Mouse (Mus musculus) heart, embryonic 12.5 days (tissue): ENCODE measurements around the gene Aff4. TPM values are rescaled to one million over a fixed set of nuclear protein-coding genes. Genes with fewer than 3 reads are reported as not detected.
"Not testable (repeated sequence)": the region's sequence is repeated elsewhere in the genome, so short reads cannot be mapped to it uniquely, and the experiment has no call there.

Experiments
- ATAC-seq: fragments of 200-750 bp; cut with Nextera tagmentation; 2 replicates; pipeline ENCODE4 v1.8.0; 2017; ENCODE audit warnings: moderate TSS enrichment, moderate library complexity; ENCODE audit not compliant: insufficient number of reproducible peaks, low FRiP score
- H3K27ac ChIP-seq: fragments of 300-500 bp; sonication (generic); 2 replicates; pipeline ENCODE4 v1.5.1; 2016; ENCODE audit warnings: mild to moderate bottlenecking, moderate library complexity; ENCODE audit not compliant: poor library complexity, severe bottlenecking
- H3K27me3 ChIP-seq: fragments of 300-500 bp; sonication (generic); replicated peaks from 2 replicates; pipeline ENCODE4 v1.6.1; 2016; ENCODE audit warnings: mild to moderate bottlenecking, moderate library complexity
- H3K36me3 ChIP-seq: fragments of 300-500 bp; sonication (generic); 2 replicates; pipeline ENCODE4 v1.6.1; 2016; ENCODE audit warnings: mild to moderate bottlenecking, moderate library complexity
- H3K4me1 ChIP-seq: fragments of 300-500 bp; sonication (generic); replicated peaks from 2 replicates; pipeline ENCODE4 v1.6.1; 2016; ENCODE audit warnings: mild to moderate bottlenecking
- H3K4me2 ChIP-seq: fragments of 300-500 bp; sonication (generic); 2 replicates; pipeline ENCODE4 v1.6.1; 2016; ENCODE audit warnings: mild to moderate bottlenecking, moderate library complexity
- H3K4me3 ChIP-seq: fragments of 300-500 bp; sonication (generic); 2 replicates; pipeline ENCODE4 v1.5.1; 2016; ENCODE audit warnings: mild to moderate bottlenecking
- H3K9ac ChIP-seq: fragments of 300-500 bp; sonication (generic); 2 replicates; pipeline ENCODE4 v1.6.1; 2016; ENCODE audit warnings: mild to moderate bottlenecking, moderate library complexity
- H3K9me3 ChIP-seq: fragments of 300-500 bp; sonication (generic); replicated peaks from 2 replicates; pipeline ENCODE4 v1.6.1; 2016; ENCODE audit warnings: mild to moderate bottlenecking, moderate library complexity
- WGBS: fragments of 180-500 bp; shearing (Covaris S2); methylation state at CpG from one replicate; pipeline ENCODE4 v1.1.7; 2016; 5-methylcytosine and 5-hydroxymethylcytosine counted together
- polyA plus RNA-seq: library from polyadenylated mRNA; unstranded; fragments of >200 nt; fragmentation: Nextera tagmentation; extraction: Ambion mirVana; gene quantifications from 2 replicates; pipeline ENCODE4 v1.2.1, GENCODE M21; 2016

Aff4 gene
- polyA plus RNA-seq, 1 experiment from 2014 or later, result 53.0 TPM

DNA sequence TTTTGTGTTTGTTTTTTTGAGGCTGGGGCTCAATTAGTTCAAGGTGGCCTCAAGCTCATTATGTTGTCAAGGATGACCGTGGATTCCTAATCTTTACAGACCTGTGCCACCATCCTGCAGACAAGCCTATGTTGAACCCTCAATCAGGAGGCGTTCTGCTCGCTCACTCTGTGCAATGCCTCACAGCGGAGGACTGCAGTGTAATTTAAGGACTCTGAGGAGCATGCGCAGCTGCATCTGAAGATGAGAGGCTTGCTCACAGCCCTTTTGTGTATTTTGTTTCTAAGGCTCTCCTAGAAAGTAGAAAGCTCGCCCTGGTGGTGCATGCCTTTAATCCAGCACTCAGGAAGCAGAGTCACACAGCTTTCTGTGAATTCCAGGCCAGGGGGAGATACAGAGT is 33.6 kb upstream of the Aff4 start:
- no peak overlapping the region for H3K27ac ChIP-seq
- H3K9me3 ChIP-seq, result no peaks in the 10 kb centered on the region
- no peak for ATAC-seq
- H3K27me3 ChIP-seq, result no peaks in the 10 kb centered on the region
- 57% methylated on average over 6 of the region's 6 CpGs for WGBS
- no peaks in the 10 kb centered on the region for H3K36me3 ChIP-seq
- no peak overlapping the region for H3K9ac ChIP-seq
- no peak overlapping the region for H3K4me3 ChIP-seq
- H3K4me1 ChIP-seq, result peaks cover 3% of the 10 kb centered on the region; the same call in 1 of the 2 replicates
- no peak overlapping the region for H3K4me2 ChIP-seq

DNA sequence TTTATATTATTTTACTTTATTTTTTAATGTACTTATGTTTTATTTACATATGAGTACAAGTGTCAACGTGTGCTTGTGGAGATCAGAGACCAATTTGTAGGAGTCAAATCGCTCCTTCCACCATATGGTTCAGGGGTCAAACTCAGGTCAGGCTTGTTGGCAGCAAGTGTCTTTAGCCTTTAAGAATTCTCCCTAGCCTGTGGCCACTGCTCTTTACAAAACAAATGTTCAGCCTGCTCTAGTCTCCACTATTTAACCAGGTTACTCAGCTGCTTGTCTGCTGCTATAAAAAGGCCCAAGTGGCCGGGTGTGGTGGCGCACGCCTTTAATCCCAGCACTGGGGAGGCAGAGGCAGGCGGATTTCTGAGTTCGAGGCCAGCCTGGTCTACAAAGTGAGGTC is 32.6 kb upstream of the Aff4 start:
- H3K36me3 ChIP-seq, result no peaks in the 10 kb centered on the region
- no peaks in the 10 kb centered on the region for H3K9me3 ChIP-seq
- no peak overlapping the region for H3K27ac ChIP-seq
- WGBS, result 79% methylated on average over 7 of the region's 7 CpGs
- no peaks in the 10 kb centered on the region for H3K27me3 ChIP-seq
- no peak overlapping the region for H3K9ac ChIP-seq
- no peak overlapping the region for H3K4me2 ChIP-seq
- peaks cover 3% of the 10 kb centered on the region; the same call in 1 of the 2 replicates for H3K4me1 ChIP-seq
- no peak overlapping the region for H3K4me3 ChIP-seq
- no peak for ATAC-seq

DNA sequence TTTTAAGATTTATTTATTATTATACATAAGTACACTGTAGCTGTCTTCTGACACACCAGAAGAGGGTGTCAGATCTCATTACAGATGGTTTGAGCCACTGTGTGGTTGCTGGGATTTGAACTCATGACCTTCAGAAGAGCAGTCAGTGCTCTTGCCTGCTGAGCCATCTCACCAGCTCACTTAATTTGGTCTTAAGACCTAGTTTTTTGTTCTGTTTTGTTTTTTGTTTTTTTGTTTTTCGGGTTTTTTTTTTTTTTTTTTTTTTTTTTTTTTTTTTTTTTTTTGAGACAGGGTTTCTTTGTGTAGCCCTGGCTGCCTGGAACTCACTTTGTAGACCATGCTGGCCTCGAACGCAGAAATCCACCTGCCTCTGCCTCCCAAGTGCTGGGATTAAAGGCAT is 32.1 kb upstream of the Aff4 start:
- H3K9ac ChIP-seq, H3K4me3 ChIP-seq, H3K27me3 ChIP-seq, H3K4me1 ChIP-seq, ATAC-seq, H3K4me2 ChIP-seq, H3K36me3 ChIP-seq, H3K27ac ChIP-seq, H3K9me3 ChIP-seq: not testable (repeated sequence)
- WGBS, result 88% methylated on average over 3 of the region's 3 CpGs

DNA sequence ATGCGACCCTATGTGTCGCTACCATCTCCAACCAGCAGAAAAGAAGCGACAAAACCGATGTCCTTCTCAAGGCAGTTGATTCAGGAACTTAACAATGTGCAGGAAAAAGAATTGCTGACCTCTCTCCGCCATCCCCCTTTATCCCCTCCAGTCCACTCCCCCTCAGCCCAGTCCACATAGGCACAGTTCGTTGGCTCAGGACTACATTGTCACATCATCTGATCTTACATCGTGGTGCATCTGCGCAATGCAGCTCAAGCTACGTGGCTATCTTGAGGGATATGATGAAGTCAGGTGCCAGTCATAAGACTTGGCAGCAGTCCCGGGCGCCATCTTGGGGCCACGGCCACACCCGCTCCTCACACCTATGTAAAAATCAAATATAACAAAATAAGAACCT is 30.8 kb upstream of the Aff4 start:
- H3K4me1 ChIP-seq, H3K27ac ChIP-seq, H3K4me3 ChIP-seq, H3K9me3 ChIP-seq, H3K36me3 ChIP-seq, H3K27me3 ChIP-seq, ATAC-seq, H3K4me2 ChIP-seq, H3K9ac ChIP-seq: not testable (repeated sequence)
- 86% methylated on average over 13 of the region's 13 CpGs for WGBS

DNA sequence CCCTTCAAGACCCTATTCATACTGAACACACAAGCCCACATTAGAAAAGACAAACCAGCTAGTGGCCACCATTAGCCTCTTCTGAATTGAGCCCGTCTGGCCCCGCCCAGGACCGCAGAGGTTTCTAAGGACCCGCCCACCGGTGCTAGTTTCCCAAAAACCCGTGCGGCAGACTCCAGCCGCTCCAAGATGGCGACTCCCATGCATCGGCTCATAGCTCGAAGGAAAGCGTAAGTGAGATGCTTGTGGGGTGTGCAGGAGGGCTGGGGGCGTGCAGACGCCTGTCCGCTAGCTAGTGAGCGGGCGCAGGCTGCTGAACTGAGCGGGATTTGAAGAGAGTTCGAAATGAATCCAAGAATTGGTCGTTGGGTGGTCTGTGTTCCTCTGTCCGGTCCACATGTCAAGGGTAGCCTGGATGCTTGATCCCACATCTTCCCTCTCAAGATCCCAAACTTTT is 26.1 kb upstream of the Aff4 start, which contains the start of gene Zcchc10:
Zcchc10 (plus strand) TSS at position 168 of the 457 bp plus-strand sequence.
- ATAC-seq, result peak; percentile 92
- 0% methylated on average over 21 of the region's 21 CpGs for WGBS

DNA sequence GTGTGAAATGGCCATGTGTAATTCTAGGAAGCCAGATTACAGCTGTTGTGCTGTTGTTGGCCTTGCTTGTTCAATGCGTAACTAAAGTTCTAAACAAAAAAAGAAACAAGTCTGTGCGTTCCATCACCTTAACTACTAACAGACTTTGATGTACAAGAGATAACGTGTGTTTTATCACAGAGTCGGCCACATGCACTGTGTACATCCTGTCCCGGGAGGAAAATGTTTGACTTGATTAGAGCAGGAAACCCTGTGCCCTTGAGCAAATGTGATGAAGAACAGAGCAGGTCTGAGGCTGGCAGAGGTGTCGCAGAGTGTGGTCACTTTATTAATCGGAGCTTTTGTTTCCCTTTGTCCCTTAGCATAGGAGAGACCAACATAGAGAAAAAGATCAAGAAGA is 20.3 kb upstream of the Aff4 start:
- H3K4me3 ChIP-seq, result no peak overlapping the region

More for the DNA sequence above, 26.1 kb upstream of the Aff4 start, which contains the start of gene Zcchc10:
- Histone ChIP-seq H3K27me3 (no peaks in the 10 kb centered on the region), H3K36me3 (peaks cover 24% of the 10 kb centered on the region), H3K9ac (peak within 1 kb of the TSS; percentile 84), H3K9me3 (no peaks in the 10 kb centered on the region), H3K4me3 (peak within 1 kb of the TSS; percentile 98), H3K4me1 (peaks cover 10% of the 10 kb centered on the region), H3K27ac (peak within 1 kb of the TSS; percentile 77; the same call in 1 of the 2 replicates), H3K4me2 (peak within 1 kb of the TSS; percentile 80)

DNA sequence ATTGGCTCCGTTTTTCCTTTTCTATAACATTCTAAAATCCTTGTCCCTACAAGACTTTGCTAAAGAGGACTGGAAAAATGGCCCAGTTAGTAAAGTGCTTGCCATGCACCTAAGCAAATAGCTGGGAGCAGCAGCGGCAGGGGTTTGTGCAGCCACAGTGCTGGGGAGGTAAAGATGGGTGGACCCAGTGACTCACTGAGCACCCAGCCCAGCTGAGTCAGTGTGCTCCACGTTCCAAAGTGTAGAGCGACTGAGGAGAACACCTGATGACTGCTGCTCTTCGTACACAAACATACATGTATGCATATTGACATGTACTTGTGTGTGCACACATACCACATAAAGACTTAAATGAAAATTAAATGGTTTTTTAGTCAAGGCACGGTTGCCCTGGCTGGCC is 19.5 kb upstream of the Aff4 start:
- H3K36me3 ChIP-seq, result peaks cover 62% of the 10 kb centered on the region
- no peaks in the 10 kb centered on the region for H3K9me3 ChIP-seq
- WGBS, result 91% methylated on average over 6 of the region's 6 CpGs
- no peaks in the 10 kb centered on the region for H3K27me3 ChIP-seq
- peaks cover 10% of the 10 kb centered on the region for H3K4me1 ChIP-seq
- no peak overlapping the region for H3K27ac ChIP-seq
- H3K4me2 ChIP-seq, result no peak overlapping the region
- no peak overlapping the region for H3K4me3 ChIP-seq
- ATAC-seq, result no peak
- H3K9ac ChIP-seq, result no peak overlapping the region

More for the DNA sequence above, 20.3 kb upstream of the Aff4 start:
- H3K9me3 ChIP-seq, result no peaks in the 10 kb centered on the region
- peaks cover 9% of the 10 kb centered on the region for H3K4me1 ChIP-seq
- 62% methylated on average over 7 of the region's 7 CpGs for WGBS
- H3K36me3 ChIP-seq, result peaks cover 62% of the 10 kb centered on the region
- H3K9ac ChIP-seq, result no peak overlapping the region
- H3K27ac ChIP-seq, result no peak overlapping the region
- no peak overlapping the region for H3K4me2 ChIP-seq
- no peak for ATAC-seq
- H3K27me3 ChIP-seq, result no peaks in the 10 kb centered on the region

DNA sequence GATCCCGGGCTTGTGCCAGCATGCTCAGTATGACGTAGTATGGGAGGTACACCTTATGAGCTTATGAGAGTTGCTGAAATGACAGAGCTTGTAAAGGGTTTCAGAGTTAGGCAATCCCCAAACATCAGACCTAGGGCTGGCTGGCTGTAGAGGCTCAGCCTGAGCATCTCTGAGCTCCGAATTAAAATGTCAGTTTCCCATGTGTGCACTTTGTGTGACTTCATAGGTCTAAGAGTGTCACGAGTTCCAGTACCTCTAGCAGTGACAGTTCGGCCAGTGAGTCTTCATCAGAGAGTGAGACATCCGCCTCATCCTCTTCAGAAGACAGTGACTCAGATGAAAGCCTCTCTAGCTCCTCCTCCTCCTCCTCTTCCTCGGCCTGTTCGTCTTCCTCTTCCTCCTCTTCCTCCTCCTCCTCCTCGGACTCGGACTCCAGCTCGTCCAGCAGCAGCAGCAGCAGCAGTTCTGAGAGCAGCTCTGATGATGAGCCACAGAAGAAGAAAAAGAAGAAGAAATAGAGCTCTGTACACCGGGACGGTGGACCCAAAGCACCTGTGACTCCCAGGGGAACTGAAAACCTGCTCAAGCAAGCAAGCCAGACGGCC is 18.5 kb upstream of the Aff4 start:
- 81% methylated on average over 14 of the region's 14 CpGs for WGBS
- Histone ChIP-seq H3K4me3 (no peak overlapping the region), H3K27me3 (no peaks in the 10 kb centered on the region), H3K4me1 (peaks cover 10% of the 10 kb centered on the region), H3K27ac (no peak overlapping the region), H3K36me3 (peaks cover 58% of the 10 kb centered on the region), H3K4me2 (no peak overlapping the region), H3K9ac (no peak overlapping the region), H3K9me3 (no peaks in the 10 kb centered on the region)
- ATAC-seq, result no peak

DNA sequence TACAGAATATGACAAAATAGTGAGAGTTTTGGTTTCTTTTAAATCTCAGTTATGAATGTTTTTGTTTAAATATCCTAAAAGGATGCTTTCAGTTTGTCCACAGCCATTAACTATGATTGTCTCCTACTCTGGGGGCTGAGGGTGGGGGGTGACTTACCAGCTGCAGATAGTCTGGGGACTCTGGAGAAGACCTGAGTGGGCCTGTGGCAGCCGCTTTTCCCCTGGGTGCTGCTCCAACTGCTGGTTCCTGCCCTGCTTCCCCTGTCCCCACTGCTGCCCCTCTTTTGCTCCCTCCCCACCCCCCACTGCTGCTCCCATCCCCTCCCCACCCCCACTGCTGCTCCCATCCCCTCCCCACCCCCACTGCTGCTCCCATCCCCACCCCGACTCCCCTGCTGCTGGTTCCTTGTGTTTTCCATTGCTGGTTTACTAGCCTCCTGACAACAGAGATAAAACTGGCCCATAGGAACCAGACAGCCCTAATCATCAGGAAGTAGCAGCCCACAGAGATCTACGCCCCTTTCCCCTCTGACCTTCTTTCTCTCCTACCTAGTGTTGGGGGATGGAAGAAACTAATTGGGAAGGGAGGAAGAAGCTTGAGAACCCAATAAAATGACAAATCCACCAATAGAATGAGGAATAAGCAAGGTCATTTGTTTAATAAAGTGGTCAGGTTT is 15.0 kb upstream of the Aff4 start:
- peak; percentile 57; the same call in 1 of the 2 replicates for ATAC-seq
- Histone ChIP-seq H3K27ac (peak overlapping the region; percentile 47; the same call in 1 of the 2 replicates), H3K27me3 (no peaks in the 10 kb centered on the region), H3K9ac (peak overlapping the region; percentile 24; the same call in 1 of the 2 replicates), H3K4me2 (peak overlapping the region; percentile 7; the same call in 1 of the 2 replicates), H3K36me3 (peaks cover 30% of the 10 kb centered on the region), H3K9me3 (no peaks in the 10 kb centered on the region), H3K4me1 (peaks cover 10% of the 10 kb centered on the region), H3K4me3 (no peak overlapping the region)
- WGBS, result 21% methylated on average over 3 of the region's 3 CpGs

DNA sequence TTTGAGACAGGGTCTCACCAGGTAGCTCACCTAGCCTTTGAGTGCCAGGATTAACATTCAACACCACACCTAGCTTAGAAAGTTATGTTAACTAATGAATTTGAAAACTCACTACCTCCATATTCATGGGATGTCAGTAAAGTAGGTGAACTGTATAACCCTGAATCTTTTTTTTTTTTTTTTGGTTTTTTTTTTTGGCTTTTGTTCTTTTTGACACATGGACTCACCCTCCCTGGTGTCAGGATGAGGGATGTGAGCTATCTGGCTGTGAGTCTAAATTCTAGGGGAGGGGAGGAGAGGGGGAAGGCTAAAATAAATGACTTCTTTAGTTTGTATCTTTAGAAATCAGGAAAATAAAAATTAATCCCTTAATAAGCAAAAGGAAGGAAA is 14.5 kb upstream of the Aff4 start:
- Histone ChIP-seq H3K4me2 (no peak overlapping the region), H3K9ac (no peak overlapping the region), H3K36me3 (peaks cover 25% of the 10 kb centered on the region), H3K27ac (no peak overlapping the region), H3K27me3 (no peaks in the 10 kb centered on the region), H3K9me3 (no peaks in the 10 kb centered on the region), H3K4me1 (peaks cover 10% of the 10 kb centered on the region), H3K4me3 (no peak overlapping the region)
- ATAC-seq, result no peak

DNA sequence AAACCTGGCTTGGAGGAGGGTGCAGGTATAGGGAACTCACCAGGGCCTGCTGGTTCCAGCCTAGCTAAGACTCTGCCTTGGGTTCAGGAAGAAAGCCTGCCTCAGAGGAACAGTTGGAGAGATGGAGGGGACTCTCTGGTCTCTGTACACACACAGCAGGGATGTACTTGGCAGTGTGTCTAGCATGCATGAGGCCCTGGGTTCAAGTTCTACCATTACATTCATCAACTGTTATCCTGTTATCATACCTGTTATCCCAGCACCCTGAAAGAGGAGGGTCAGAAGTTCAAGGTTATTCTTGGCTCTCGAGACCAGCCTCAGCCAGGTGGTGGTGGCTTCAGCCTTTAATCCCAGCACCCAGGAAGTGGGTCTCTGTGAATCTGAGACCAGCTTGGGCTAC is 13.7 kb upstream of the Aff4 start:
- no peak for ATAC-seq
- Histone ChIP-seq H3K4me3 (no peak overlapping the region), H3K9ac (no peak overlapping the region), H3K27ac (no peak overlapping the region), H3K4me2 (no peak overlapping the region), H3K9me3 (no peaks in the 10 kb centered on the region), H3K4me1 (peaks cover 10% of the 10 kb centered on the region), H3K27me3 (no peaks in the 10 kb centered on the region), H3K36me3 (peaks cover 17% of the 10 kb centered on the region)
- 68% methylated on average over 1 of the region's 1 CpGs for WGBS
